Mouse (Mus musculus): ENCODE results near the gene Auts2. TPM values are rescaled to one million over a fixed set of nuclear protein-coding genes. Genes with fewer than 3 reads are reported as not detected.

Gene Auts2
- total and polyA plus RNA-seq, 2 experiments from 2014 or later = 35.2 to 57.5 TPM

DNA sequence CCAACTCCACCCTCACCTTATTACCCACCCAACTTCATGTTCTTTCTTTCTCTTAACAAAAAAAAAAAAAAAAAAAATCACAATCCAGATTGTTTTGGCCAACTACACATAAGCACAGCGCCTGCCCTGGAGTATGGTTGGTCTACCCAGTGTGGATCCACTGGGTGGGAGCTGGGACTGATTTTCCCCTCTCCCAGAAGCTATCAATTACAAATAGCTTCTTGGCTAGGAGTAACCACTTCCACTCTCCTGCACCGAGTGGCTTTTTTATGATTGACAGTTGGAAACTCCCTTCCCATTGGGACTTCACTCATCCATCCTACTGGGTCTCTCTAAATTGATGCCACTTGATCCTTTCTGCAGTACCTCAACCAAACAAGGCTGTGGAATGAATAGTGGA, 170.5 kb downstream of the Auts2 start:
- no peaks in the 10 kb centered on the region for H3K9me3 ChIP-seq (ENCODE audit: low read length)
- H3K4me1 ChIP-seq (ENCODE audit: insufficient read depth, low read length) = peaks cover 6% of the 10 kb centered on the region; the same call in 1 of the 2 replicates
- WGBS = 71% methylated on average over 2 of the region's 2 CpGs
- no peak overlapping the region for H3K27ac ChIP-seq (ENCODE audit: low read depth, low read length)
- ATAC-seq (ENCODE audit: low FRiP score) (no peak), DNase-seq (ENCODE audit: low spot score) (no peak)
- H3K36me3 ChIP-seq (ENCODE audit: insufficient read depth, low read length) = no peaks in the 10 kb centered on the region
- H3K4me2 ChIP-seq (ENCODE audit: low read depth, low read length, poor library complexity, severe bottlenecking) = no peak overlapping the region
- H3K9ac ChIP-seq (replicated peaks; ENCODE audit: low read length, poor library complexity, severe bottlenecking) = no peak overlapping the region
- no peak overlapping the region for H3K4me3 ChIP-seq (ENCODE audit: low read depth, low read length)
- H3K27me3 ChIP-seq (ENCODE audit: insufficient read depth, low read length) = no peaks in the 10 kb centered on the region
- no peak for TF ChIP-seq CTCF (IDR thresholded peaks at IDR 0.05)

DNA sequence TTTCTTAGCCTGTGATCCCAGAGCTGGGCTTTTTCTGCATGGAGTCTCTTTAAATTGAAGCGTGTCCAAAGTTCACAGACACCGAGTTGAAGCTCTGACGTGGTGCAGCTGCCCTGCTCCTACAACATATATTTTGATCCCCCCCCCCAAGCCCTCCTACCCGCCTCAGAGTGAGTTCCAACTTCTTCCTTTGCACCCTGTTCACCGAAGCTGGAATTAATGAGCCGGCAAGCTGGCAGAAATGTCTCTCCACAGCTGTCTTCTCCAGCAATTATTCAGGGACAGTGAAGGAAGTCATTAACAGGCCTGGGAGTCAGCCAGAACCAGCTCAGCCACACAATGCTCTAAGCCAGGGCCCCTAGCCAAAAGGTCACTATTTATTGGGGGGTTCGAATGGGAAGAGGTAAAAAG, 174.5 kb downstream of the Auts2 start:
- 17% methylated on average over 7 of the region's 7 CpGs for WGBS
- no peak for ATAC-seq (ENCODE audit: low FRiP score)
- peaks cover 6% of the 10 kb centered on the region; the same call in 1 of the 2 replicates for H3K4me1 ChIP-seq (ENCODE audit: insufficient read depth, low read length)

DNA sequence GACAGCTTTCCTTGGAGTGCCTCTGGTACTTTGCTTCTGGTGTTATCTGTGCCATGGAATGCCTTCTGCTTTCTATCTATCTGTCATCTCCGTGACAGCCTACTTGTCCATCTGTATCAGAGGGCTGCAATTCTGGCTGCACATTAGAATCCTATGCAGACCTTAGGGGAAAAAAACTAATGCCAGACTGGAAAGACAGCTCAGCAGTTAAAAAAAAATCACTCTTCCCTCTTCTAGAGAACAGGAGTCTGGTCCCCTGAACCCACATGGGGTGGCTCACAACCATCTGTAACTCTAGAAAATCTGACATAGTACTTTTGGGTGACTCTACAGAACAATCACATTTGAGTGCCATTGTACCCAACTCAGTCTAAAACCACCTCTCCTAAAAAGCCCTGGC, 181.9 kb downstream of the Auts2 start:
- ATAC-seq (ENCODE audit: low FRiP score) (no peak), DNase-seq (ENCODE audit: low spot score) (no peak)
- no peak overlapping the region for H3K27ac ChIP-seq (ENCODE audit: low read depth, low read length)
- H3K27me3 ChIP-seq (ENCODE audit: insufficient read depth, low read length) = no peaks in the 10 kb centered on the region
- H3K4me1 ChIP-seq (ENCODE audit: insufficient read depth, low read length) = no peaks in the 10 kb centered on the region
- WGBS = 82% methylated on average over 1 of the region's 1 CpGs
- H3K36me3 ChIP-seq (ENCODE audit: insufficient read depth, low read length) = no peaks in the 10 kb centered on the region
- no peaks in the 10 kb centered on the region for H3K9me3 ChIP-seq (ENCODE audit: low read length)
- no peak for TF ChIP-seq CTCF (IDR thresholded peaks at IDR 0.05)
- H3K4me3 ChIP-seq (ENCODE audit: low read depth, low read length) = no peak overlapping the region
- H3K9ac ChIP-seq (replicated peaks; ENCODE audit: low read length, poor library complexity, severe bottlenecking) = no peak overlapping the region
- no peak overlapping the region for H3K4me2 ChIP-seq (ENCODE audit: low read depth, low read length, poor library complexity, severe bottlenecking)

More for the DNA sequence above, 174.5 kb downstream of the Auts2 start:
- TF ChIP-seq CTCF (IDR thresholded peaks at IDR 0.05) = no peak
- peak; percentile 92 for DNase-seq (ENCODE audit: low spot score)
- H3K4me3 ChIP-seq (ENCODE audit: low read depth, low read length) = no peak overlapping the region
- H3K27me3 ChIP-seq (ENCODE audit: insufficient read depth, low read length) = no peaks in the 10 kb centered on the region
- no peak overlapping the region for H3K9ac ChIP-seq (replicated peaks; ENCODE audit: low read length, poor library complexity, severe bottlenecking)
- H3K9me3 ChIP-seq (ENCODE audit: low read length) = no peaks in the 10 kb centered on the region
- H3K4me2 ChIP-seq (ENCODE audit: low read depth, low read length, poor library complexity, severe bottlenecking) = no peak overlapping the region
- no peaks in the 10 kb centered on the region for H3K36me3 ChIP-seq (ENCODE audit: insufficient read depth, low read length)
- H3K27ac ChIP-seq (ENCODE audit: low read depth, low read length) = no peak overlapping the region

GRCm38 (mm10) chr5:132357726-132358125, 185.4 kb downstream of the Auts2 start:
- Histone ChIP-seq H3K9me3 (ENCODE audit: low read length) (no peaks in the 10 kb centered on the region), H3K9ac (replicated peaks; ENCODE audit: low read length, poor library complexity, severe bottlenecking) (no peak overlapping the region), H3K4me1 (ENCODE audit: insufficient read depth, low read length) (no peaks in the 10 kb centered on the region), H3K36me3 (ENCODE audit: insufficient read depth, low read length) (no peaks in the 10 kb centered on the region), H3K4me2 (ENCODE audit: low read depth, low read length, poor library complexity, severe bottlenecking) (no peak overlapping the region), H3K27me3 (ENCODE audit: insufficient read depth, low read length) (no peaks in the 10 kb centered on the region), H3K27ac (ENCODE audit: low read depth, low read length) (no peak overlapping the region), H3K4me3 (ENCODE audit: low read depth, low read length) (no peak overlapping the region)
- no peak for DNase-seq (ENCODE audit: low spot score)
- no peak for ATAC-seq (ENCODE audit: low FRiP score)
- WGBS = 79% methylated on average over 5 of the region's 5 CpGs
- TF ChIP-seq CTCF (IDR thresholded peaks at IDR 0.05) = no peak

- H3K36me3 ChIP-seq (ENCODE audit: insufficient read depth, low read length) = no peaks in the 10 kb centered on the region
- H3K4me1 ChIP-seq (ENCODE audit: insufficient read depth, low read length) = no peaks in the 10 kb centered on the region
- no peak overlapping the region for H3K9ac ChIP-seq (replicated peaks; ENCODE audit: low read length, poor library complexity, severe bottlenecking)
- 0 out of 2 replicates have a peak, but pooled peaks have one; percentile 12 for TF ChIP-seq CTCF (IDR thresholded peaks at IDR 0.05)
- H3K4me3 ChIP-seq (ENCODE audit: low read depth, low read length) = no peak overlapping the region
- no peaks in the 10 kb centered on the region for H3K27me3 ChIP-seq (ENCODE audit: insufficient read depth, low read length)
- ATAC-seq (ENCODE audit: low FRiP score) = no peak
- H3K4me2 ChIP-seq (ENCODE audit: low read depth, low read length, poor library complexity, severe bottlenecking) = no peak overlapping the region
- no peaks in the 10 kb centered on the region for H3K9me3 ChIP-seq (ENCODE audit: low read length)
- 82% methylated on average over 7 of the region's 7 CpGs for WGBS
- no peak for DNase-seq (ENCODE audit: low spot score)
- H3K27ac ChIP-seq (ENCODE audit: low read depth, low read length) = no peak overlapping the region
These were observed 187.2 kb downstream of the Auts2 start for GRCm38 (mm10) chr5:132355935-132356334.

DNA sequence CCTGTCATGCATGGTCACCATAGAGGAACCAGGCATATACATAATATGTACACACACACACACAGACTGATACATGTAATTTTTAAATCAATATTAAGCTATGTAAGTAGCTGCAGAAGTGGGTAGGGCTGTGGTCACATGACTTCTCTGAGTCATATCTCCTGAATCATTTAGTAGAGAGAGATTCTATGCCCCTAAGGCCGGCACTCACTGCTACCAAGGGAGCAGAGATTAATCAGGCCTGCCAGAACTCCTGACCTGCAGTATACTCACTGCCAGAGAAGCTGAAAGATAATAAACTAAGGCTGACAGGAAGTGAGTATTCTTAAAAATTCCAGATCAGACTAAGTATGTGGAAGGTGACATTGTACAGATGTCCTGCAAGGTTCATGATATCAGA, 190.7 kb downstream of the Auts2 start:
- H3K27me3 ChIP-seq (ENCODE audit: insufficient read depth, low read length) = no peaks in the 10 kb centered on the region
- H3K9me3 ChIP-seq (ENCODE audit: low read length) = no peaks in the 10 kb centered on the region
- WGBS = 50% methylated on average over 1 of the region's 1 CpGs
- ATAC-seq (ENCODE audit: low FRiP score) = no peak
- TF ChIP-seq CTCF (IDR thresholded peaks at IDR 0.05) = no peak
- H3K4me1 ChIP-seq (ENCODE audit: insufficient read depth, low read length) = no peaks in the 10 kb centered on the region
- no peak overlapping the region for H3K4me3 ChIP-seq (ENCODE audit: low read depth, low read length)
- DNase-seq (ENCODE audit: low spot score) = no peak
- H3K27ac ChIP-seq (ENCODE audit: low read depth, low read length) = no peak overlapping the region
- no peaks in the 10 kb centered on the region for H3K36me3 ChIP-seq (ENCODE audit: insufficient read depth, low read length)
- no peak overlapping the region for H3K9ac ChIP-seq (replicated peaks; ENCODE audit: low read length, poor library complexity, severe bottlenecking)
- H3K4me2 ChIP-seq (ENCODE audit: low read depth, low read length, poor library complexity, severe bottlenecking) = no peak overlapping the region

All from midbrain, postnatal 0 days (tissue).